Mouse (Mus musculus) lung, postnatal 0 days (tissue): ENCODE data around the gene Wdr24.

Source experiments
- CTCF ChIP-seq: IDR thresholded peaks from 2 replicates; pipeline ENCODE4 v1.5.1; 2016; ENCODE audit warnings: antibody characterized with exemption, mild to moderate bottlenecking
- EP300 ChIP-seq: IDR thresholded peaks from 2 replicates; pipeline ENCODE4 v1.6.1; 2016; ENCODE audit warnings: antibody characterized with exemption, mild to moderate bottlenecking, control low read depth

GRCm38 (mm10) chr17:25874721-25875170 lies 51.3 kb downstream of the Wdr24 start, which contains the start of gene Mettl26:
- TF ChIP-seq CTCF (peak; percentile 46), EP300 (no peak)
